ENCODE assay signal across 1 mouse cellular context in the genomic region with DNA sequence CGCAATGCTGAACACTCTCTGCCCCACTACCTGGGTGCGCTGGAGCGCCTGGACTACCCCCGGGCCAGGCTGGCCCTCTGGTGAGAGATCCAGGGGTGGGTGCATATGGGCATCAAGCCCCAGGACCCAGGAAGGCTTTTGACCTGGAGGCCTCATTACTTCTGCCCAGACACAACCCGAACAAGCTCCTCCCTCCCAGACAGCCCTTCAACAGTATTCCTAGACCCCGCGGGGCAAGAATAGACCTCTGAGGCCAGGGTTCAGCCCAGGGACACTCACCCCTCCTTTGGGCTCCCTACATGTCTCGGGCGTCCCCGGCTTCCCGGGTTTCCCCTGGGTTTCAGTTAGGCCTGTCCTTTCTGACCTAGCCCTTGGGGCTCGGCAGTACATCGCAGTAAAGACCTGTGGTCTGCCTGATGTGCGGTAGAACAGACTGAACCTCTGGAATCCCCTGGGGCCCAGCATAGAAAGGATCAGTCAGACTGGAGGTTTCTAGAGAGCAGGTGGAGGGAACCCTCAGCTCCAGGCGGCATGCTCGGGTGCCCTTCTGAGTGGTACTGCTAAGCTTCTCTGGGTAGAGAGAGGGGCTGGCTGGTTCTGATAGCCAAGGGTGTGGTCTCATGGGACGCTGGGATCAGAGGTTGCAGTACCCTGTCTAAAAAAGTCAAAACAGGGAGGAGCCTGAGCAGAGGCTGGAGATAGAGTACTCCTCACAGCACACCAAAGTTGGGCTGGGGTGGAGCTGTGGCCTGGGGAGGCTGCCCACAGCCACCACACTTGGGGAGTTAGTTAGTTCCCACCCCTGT.
A peak's percentile ranks its signal among the peaks of the same experiment; 100 is the strongest.
TF ChIP-seq lines count a peak whose summit lies in the region.

No protein-coding gene starts in this region.

TF ChIP-seq in MEL, 35 proteins besides CTCF, POLR2A, EP300 and RAD21 (continued from another document):
- TF ChIP-seq MYB (IDR thresholded peaks at IDR 0.05; ENCODE audit: low read depth, low read length) (no peak), SMC3 (IDR thresholded peaks at IDR 0.05; ENCODE audit: low read depth, low read length) (0 out of 2 replicates have a peak, but pooled peaks have one; percentile 7), JUND (IDR thresholded peaks at IDR 0.05; ENCODE audit: low read depth, low read length) (no peak), HCFC1 (IDR thresholded peaks at IDR 0.05; ENCODE audit: low read depth, low read length) (0 out of 2 replicates have a peak, but pooled peaks have one; percentile 29)
